Mouse (Mus musculus) embryonic facial prominence, embryonic 12.5 days (tissue): ENCODE measurements at regions not wholly inside any gene's neighbourhood (a gene's known extent, or its start where the extent isn't known, plus 50 kb on each side); places are given as distances from the start of the nearest gene placed in this dataset.
A peak's percentile ranks its signal among the peaks of the same experiment; 100 is the strongest.

ENCODE experiments used
- ATAC-seq: fragments of 200-750 bp; cut with Nextera tagmentation; 2 replicates; pipeline ENCODE4 v1.8.0; 2017; ENCODE audit not compliant: insufficient number of reproducible peaks, insufficient read depth, low FRiP score, low TSS enrichment
- H3K27ac ChIP-seq: fragments of 300-500 bp; sonication (generic); 2 replicates; pipeline ENCODE4 v1.5.1; 2016; ENCODE audit warnings: mild to moderate bottlenecking
- H3K27me3 ChIP-seq: fragments of 300-500 bp; sonication (generic); 2 replicates; pipeline ENCODE4 v1.6.1; 2016; ENCODE audit warnings: mild to moderate bottlenecking, moderate library complexity
- H3K36me3 ChIP-seq: fragments of 300-500 bp; sonication (generic); 2 replicates; pipeline ENCODE4 v1.6.1; 2016; ENCODE audit warnings: mild to moderate bottlenecking
- H3K4me1 ChIP-seq: fragments of 300-500 bp; sonication (generic); 2 replicates; pipeline ENCODE4 v1.6.1; 2016
- H3K4me2 ChIP-seq: fragments of 300-500 bp; sonication (generic); replicated peaks from 2 replicates; pipeline ENCODE4 v1.6.1; 2016; ENCODE audit warnings: mild to moderate bottlenecking, moderate library complexity
- H3K4me3 ChIP-seq: fragments of 300-500 bp; sonication (generic); 2 replicates; pipeline ENCODE4 v1.5.1; 2016; ENCODE audit warnings: mild to moderate bottlenecking
- H3K9ac ChIP-seq: fragments of 300-500 bp; sonication (generic); 2 replicates; pipeline ENCODE4 v1.6.1; 2016; ENCODE audit warnings: mild to moderate bottlenecking, moderate library complexity
- H3K9me3 ChIP-seq: fragments of 300-500 bp; sonication (generic); 2 replicates; pipeline ENCODE4 v1.6.1; 2016; ENCODE audit warnings: mild to moderate bottlenecking, moderate library complexity
- WGBS: fragments of 180-500 bp; shearing (Covaris S2); methylation state at CpG from one replicate; pipeline ENCODE4 v1.1.7; 2016; 5-methylcytosine and 5-hydroxymethylcytosine counted together

DNA sequence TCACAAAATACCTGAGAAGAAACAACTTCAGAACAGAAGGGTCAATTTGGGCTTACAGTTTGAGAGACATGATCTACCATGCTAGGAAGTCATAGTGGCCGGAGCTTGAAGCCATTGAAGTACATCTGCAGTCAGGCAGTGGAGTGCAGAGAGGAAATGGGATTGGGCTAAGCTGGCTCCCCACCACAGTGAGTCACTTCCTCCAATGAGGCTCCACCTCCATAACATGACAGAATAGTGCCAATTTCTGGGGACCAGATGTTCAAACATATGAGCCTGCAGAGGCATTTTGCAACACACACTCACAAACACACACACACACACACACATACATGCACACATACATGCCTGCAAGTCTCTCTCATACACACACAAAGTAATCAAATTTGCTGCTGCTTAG lies 93.7 kb upstream of the Ppp1r26 start:
- ATAC-seq = no peak
- no peak overlapping the region for H3K27ac ChIP-seq
- H3K9me3 ChIP-seq = no peaks in the 10 kb centered on the region
- no peaks in the 10 kb centered on the region for H3K4me1 ChIP-seq
- H3K4me3 ChIP-seq = no peak overlapping the region
- no peak overlapping the region for H3K4me2 ChIP-seq
- no peaks in the 10 kb centered on the region for H3K27me3 ChIP-seq
- H3K36me3 ChIP-seq = no peaks in the 10 kb centered on the region
- no peak overlapping the region for H3K9ac ChIP-seq
- 79% methylated on average over 1 of the region's 1 CpGs for WGBS

DNA sequence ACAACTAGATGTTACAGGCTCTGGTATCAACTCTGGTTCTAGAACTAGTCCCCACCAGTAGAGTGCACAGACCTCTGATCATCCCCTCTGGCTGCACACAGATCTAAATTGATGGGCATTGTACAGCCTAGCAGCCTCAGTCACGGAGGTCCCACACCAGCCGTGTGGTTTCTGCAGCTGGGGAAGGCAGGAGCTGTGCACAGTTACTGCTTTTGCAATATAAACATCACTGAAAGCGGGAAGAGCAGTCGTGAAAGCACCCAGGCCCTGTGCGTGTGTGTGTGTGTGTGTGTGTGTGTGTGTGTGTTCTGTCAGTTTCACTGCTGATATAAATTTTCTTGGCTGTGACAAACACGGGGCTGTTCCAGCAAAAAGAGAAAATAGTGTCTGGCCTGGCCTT lies 84.4 kb upstream of the Ppp1r26 start:
- no peak overlapping the region for H3K27ac ChIP-seq
- 71% methylated on average over 6 of the region's 6 CpGs for WGBS
- no peak overlapping the region for H3K4me2 ChIP-seq
- 0 out of 2 replicates have a peak, but pooled peaks cover 6% of the 10 kb centered on the region for H3K9me3 ChIP-seq
- H3K27me3 ChIP-seq = no peaks in the 10 kb centered on the region
- no peak overlapping the region for H3K4me3 ChIP-seq
- H3K4me1 ChIP-seq = no peaks in the 10 kb centered on the region
- no peak overlapping the region for H3K9ac ChIP-seq
- H3K36me3 ChIP-seq = no peaks in the 10 kb centered on the region
- ATAC-seq = no peak

DNA sequence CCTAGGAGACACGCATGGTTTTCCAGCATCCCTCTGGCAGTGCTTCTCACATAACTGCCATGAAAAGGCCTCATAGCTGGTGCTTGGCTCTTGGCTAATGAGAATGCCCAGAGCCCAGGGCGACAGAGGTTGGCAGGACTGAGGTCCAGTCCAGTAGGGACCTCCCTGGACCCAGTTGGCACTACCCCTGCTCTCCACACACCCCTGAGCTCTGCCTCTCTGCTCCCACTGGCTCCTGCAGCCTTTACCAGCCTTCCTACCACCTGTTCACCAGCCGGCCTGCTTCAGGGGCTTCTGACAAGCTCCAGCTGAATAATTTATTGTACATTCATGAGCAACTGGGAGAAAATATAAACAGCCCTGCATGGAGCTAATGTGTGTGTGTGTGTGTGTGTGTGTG lies 82.0 kb upstream of the Ppp1r26 start:
- Histone ChIP-seq H3K27me3 (no peaks in the 10 kb centered on the region), H3K4me2 (no peak overlapping the region), H3K4me1 (peaks cover 7% of the 10 kb centered on the region; the same call in 1 of the 2 replicates), H3K27ac (no peak overlapping the region), H3K9ac (no peak overlapping the region), H3K36me3 (no peaks in the 10 kb centered on the region), H3K9me3 (0 out of 2 replicates have a peak, but pooled peaks cover 6% of the 10 kb centered on the region), H3K4me3 (no peak overlapping the region)
- 77% methylated on average over 3 of the region's 3 CpGs for WGBS
- ATAC-seq = no peak

DNA sequence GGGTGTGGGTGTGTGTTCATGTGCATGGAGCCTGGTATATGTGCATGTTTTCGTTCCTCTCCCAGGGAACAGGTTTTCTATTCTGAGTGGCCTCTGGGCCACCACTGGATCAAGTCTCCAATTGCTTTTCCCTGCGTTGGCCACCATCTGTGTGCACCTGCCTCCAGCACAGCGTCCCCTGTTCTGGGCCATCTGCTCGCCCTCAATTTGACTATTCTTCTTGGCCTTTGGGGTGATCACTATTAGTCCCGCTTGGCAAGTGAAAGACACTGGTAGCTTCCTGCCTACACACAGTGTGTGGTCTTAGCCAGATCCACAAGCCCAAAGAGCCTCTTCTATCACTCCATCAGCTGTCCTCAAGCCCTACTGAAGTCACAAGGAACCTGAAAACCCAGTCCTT lies 80.8 kb upstream of the Ppp1r26 start:
- ATAC-seq = no peak
- Histone ChIP-seq H3K4me2 (no peak overlapping the region), H3K36me3 (no peaks in the 10 kb centered on the region), H3K9me3 (0 out of 2 replicates have a peak, but pooled peaks cover 5% of the 10 kb centered on the region), H3K4me1 (peaks cover 17% of the 10 kb centered on the region), H3K4me3 (no peak overlapping the region), H3K9ac (no peak overlapping the region), H3K27ac (no peak overlapping the region), H3K27me3 (no peaks in the 10 kb centered on the region)
- WGBS = 85% methylated on average over 5 of the region's 5 CpGs

DNA sequence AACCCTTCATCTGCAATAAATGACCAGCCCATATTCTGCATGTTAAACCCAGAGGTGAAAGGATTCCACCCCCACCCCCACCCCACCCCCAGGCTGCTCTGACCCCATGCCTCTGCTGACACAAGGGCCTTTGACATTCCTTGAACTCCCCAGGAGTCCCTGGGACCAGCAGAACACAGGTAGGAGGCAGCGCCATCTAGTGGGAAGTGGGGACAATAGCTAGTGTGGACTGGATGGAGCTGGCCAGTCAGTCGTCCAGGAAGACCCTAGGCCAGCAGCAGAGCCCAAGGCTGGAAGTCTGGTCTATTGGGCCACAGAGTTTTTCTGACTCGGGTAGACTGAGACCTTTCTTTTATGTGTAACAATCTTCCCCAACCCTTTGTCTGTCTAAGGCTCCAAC lies 71.8 kb upstream of the Ppp1r26 start:
- no peak overlapping the region for H3K4me3 ChIP-seq
- no peak for ATAC-seq
- WGBS = 11% methylated on average over 3 of the region's 3 CpGs
- H3K4me1 ChIP-seq = peaks cover 22% of the 10 kb centered on the region
- H3K27me3 ChIP-seq = no peaks in the 10 kb centered on the region
- no peaks in the 10 kb centered on the region for H3K36me3 ChIP-seq
- no peak overlapping the region for H3K4me2 ChIP-seq
- no peaks in the 10 kb centered on the region for H3K9me3 ChIP-seq
- H3K27ac ChIP-seq = no peak overlapping the region
- no peak overlapping the region for H3K9ac ChIP-seq

DNA sequence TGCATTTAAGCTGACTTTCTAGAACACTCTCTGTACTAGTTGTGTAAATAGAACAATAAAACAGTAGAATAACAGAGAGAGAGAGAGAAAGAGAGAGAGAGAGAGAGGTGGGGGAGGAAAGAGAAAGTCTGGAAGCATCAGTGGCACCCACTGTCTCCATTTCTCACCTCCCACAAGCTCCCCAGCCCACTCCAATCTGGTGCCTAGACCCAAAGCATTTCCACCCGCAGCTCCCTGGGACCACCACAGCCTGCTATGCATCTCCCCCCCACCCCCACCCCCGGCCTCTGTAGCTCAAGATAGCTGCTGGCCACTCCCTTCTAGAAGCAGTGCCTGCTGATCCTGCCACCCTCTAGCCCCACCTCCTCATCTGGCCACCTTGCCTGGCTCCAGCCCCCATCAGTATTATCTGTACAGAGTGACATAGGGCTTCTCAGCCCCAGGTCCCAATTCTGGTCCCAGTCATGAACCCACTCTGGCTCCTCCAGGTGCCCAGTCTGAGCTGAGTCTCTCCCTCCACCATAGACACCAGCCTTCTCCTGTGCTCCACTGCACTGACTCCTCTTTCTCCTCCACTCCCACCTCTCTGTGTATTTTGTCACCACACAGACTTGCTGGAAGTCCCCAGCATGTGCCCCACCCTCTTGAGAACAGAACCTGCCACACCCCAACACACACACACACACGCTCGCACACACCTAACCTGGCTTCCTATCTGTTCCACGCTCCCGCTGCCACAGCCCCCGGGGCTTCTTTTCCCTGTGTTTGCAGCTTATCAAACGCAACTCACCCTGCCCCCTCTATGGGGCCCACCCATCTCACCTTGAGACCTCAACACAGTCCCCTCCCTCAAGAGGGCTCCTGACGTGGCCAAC lies 68.4 kb upstream of the Ppp1r26 start:
- ATAC-seq = no peak
- no peak overlapping the region for H3K27ac ChIP-seq
- no peak overlapping the region for H3K9ac ChIP-seq

DNA sequence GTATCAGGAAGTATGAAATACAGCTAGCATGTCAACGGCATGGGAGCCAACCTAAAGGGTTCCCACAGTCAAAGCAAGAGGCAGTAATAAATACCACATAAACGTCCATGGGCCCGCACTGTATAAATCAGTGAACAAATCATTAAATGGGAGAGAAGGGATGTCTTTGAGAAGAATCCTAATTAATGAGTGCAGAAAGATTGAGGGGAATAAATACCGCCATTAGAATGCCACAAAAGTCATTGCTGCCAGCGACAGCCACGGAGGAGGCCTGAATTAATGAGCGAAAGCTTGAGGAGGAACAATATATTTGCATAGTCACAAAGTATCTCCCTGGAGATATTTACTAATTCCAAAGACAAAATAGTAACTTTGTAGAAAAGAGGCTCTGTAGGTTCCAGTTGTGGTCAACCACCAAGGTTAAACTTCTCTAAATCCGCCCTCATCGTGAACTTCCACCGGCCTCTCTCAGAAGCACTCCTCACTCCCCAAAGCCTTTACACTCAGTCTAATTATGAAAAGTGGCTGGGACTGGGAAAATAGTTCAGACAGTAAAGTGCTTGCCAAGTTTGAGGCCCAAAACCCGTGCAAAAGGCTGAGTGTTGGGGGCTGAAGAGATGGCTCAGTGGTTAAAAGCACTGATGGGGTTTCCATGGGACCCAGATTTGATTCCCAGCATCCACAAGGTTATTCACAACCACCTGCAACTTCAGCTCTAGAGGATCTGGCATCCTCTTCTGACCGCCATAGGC lies 64.4 kb upstream of the Ppp1r26 start:
- H3K4me2 ChIP-seq = no peak overlapping the region
- no peak overlapping the region for H3K4me3 ChIP-seq
- H3K9me3 ChIP-seq = no peaks in the 10 kb centered on the region
- H3K36me3 ChIP-seq = no peaks in the 10 kb centered on the region
- H3K27me3 ChIP-seq = no peaks in the 10 kb centered on the region
- H3K9ac ChIP-seq = no peak overlapping the region
- whole genome bisulfite sequencing = 89% methylated on average over 12 of the region's 12 CpGs
- H3K4me1 ChIP-seq = no peaks in the 10 kb centered on the region
- no peak overlapping the region for H3K27ac ChIP-seq
- no peak for ATAC-seq

More for the DNA sequence above, 68.4 kb upstream of the Ppp1r26 start:
- Histone ChIP-seq H3K4me1 (peaks cover 6% of the 10 kb centered on the region), H3K9me3 (no peaks in the 10 kb centered on the region), H3K4me2 (no peak overlapping the region), H3K36me3 (no peaks in the 10 kb centered on the region), H3K4me3 (no peak overlapping the region), H3K27me3 (no peaks in the 10 kb centered on the region)
- WGBS = 65% methylated on average over 9 of the region's 9 CpGs

DNA sequence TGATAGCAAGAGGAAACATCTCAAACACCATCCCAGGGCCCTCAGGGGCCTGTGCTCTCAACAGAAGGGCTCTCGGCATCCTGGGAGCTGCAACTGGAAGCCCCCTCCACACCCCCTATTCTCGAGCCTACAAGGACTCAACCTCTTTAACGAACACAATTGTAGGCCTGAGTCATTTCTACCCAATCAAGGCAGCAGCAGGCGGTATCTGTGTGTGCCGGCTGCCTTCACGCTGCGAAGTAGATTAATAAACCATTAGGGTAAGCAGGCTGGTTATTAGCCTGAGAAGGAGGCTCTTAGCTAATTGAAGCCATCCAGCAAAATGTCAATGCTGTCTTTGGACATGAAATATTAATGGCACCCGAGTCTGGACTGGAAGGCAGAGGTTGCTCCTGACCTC lies 61.7 kb upstream of the Ppp1r26 start:
- WGBS = 59% methylated on average over 8 of the region's 8 CpGs
- Histone ChIP-seq H3K36me3 (no peaks in the 10 kb centered on the region), H3K27ac (no peak overlapping the region), H3K4me1 (no peaks in the 10 kb centered on the region), H3K9ac (no peak overlapping the region), H3K4me2 (no peak overlapping the region), H3K27me3 (no peaks in the 10 kb centered on the region), H3K4me3 (no peak overlapping the region), H3K9me3 (no peaks in the 10 kb centered on the region)
- ATAC-seq = no peak

DNA sequence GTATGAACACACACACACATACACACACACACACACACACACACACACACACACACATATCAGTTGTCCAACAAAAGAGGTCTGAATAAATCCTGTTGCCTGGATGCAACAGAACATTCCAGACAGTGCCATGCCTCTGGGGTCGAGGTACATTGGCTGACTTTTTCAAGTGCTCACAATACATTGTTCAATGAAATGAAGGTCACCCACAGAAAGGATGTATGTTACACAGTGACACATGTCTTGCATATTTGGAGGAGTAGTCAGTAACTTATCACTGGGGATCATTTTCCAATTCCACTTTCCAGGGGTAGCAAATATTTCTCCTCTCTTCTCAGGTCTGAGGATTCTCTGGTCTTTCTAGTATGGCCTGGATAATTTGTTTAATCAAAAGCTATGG lies 59.8 kb upstream of the Ppp1r26 start:
- H3K4me2 ChIP-seq = no peak overlapping the region
- H3K4me1 ChIP-seq = no peaks in the 10 kb centered on the region
- no peaks in the 10 kb centered on the region for H3K36me3 ChIP-seq
- no peak overlapping the region for H3K9ac ChIP-seq
- 73% methylated on average over 1 of the region's 1 CpGs for WGBS
- no peak overlapping the region for H3K27ac ChIP-seq
- no peaks in the 10 kb centered on the region for H3K27me3 ChIP-seq
- no peaks in the 10 kb centered on the region for H3K9me3 ChIP-seq
- no peak for ATAC-seq
- H3K4me3 ChIP-seq = no peak overlapping the region

DNA sequence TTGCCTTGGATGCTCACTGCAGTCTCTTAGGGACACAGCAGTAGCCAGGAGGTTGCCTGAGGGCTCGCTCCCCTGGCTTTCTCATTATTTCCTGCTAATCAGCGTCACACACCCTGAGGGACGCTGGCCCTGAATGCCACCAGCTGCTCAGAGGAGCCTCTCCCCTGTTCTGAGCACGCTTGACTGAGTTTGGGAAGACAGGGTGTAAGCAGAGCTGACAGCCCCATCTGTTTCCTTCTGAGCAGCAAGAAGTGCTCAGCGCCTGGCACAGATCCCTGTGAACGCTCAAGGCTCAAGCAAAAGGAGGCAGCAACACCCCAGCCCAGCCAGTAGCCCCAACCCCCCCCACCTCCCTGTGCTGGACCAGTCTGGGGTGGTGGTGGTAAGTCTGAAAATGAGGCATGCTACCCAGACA lies 59.2 kb upstream of the Ppp1r26 start:
- Histone ChIP-seq H3K9ac (no peak overlapping the region; the same call in 1 of the 2 replicates), H3K36me3 (no peaks in the 10 kb centered on the region), H3K27me3 (no peaks in the 10 kb centered on the region), H3K4me1 (no peaks in the 10 kb centered on the region), H3K4me3 (no peak overlapping the region), H3K4me2 (no peak overlapping the region), H3K27ac (peak overlapping the region; percentile 5; the same call in 1 of the 2 replicates), H3K9me3 (no peaks in the 10 kb centered on the region)
- peak; percentile 73 for ATAC-seq
- 8% methylated on average over 6 of the region's 6 CpGs for WGBS

DNA sequence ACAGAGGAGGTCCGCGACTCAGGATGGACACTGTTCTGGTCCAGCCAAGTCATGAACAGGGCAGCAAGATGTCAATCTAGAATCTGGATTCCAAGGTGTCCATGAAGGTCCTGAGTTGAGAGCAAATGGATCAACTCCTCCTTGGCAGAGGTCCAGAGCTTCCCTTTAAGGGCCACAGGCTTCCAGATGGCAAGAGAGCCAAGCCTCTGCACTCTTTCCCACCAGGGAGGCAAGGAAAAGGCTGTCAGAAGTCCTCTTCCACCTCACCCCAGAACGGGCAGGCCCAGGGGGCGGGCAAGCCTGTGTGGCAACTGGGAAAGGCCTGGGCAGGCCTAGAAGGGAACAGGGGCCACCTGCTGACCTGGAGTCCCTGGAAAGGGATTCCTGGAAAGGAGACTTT lies 58.7 kb upstream of the Ppp1r26 start:
- no peak overlapping the region for H3K4me2 ChIP-seq
- H3K36me3 ChIP-seq = no peaks in the 10 kb centered on the region
- no peaks in the 10 kb centered on the region for H3K4me1 ChIP-seq
- ATAC-seq = no peak
- H3K27me3 ChIP-seq = no peaks in the 10 kb centered on the region
- no peaks in the 10 kb centered on the region for H3K9me3 ChIP-seq
- H3K4me3 ChIP-seq = no peak overlapping the region
- peak overlapping the region; percentile 5; the same call in 1 of the 2 replicates for H3K27ac ChIP-seq
- WGBS = 78% methylated on average over 4 of the region's 4 CpGs
- no peak overlapping the region for H3K9ac ChIP-seq

DNA sequence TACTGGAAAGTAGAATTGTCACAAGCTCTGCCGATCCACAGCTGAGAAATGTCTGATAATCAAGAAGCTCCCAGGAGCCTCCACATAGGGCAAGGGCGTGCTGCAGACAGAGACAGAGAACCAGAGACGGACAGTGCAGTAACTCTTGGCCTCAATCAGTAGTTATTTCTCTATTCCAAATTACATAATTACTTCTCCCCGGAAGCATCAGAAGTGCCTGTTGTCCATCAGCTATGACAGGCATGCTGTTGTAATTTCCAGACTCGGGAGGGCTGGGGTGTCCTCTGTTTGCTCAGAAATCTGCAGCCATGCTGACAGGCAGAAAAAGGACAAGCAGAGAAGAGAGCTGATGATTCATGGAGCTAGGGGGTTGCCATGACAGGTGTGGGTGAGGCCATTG lies 56.9 kb upstream of the Ppp1r26 start:
- Histone ChIP-seq H3K4me3 (no peak overlapping the region), H3K27ac (no peak overlapping the region), H3K27me3 (no peaks in the 10 kb centered on the region), H3K36me3 (no peaks in the 10 kb centered on the region), H3K4me1 (no peaks in the 10 kb centered on the region), H3K9ac (no peak overlapping the region), H3K4me2 (no peak overlapping the region), H3K9me3 (no peaks in the 10 kb centered on the region)
- ATAC-seq = no peak
- WGBS = 67% methylated on average over 5 of the region's 5 CpGs
